Mouse (Mus musculus): Measurements from ENCODE around the gene Fgf14. TPM values are rescaled to one million over a fixed set of nuclear protein-coding genes. Genes with fewer than 3 reads are reported as not detected.

The Fgf14 gene
- 1.5 and 1.7 TPM in 2 replicates for polyA plus RNA-seq (2014; fragmentation: Nextera tagmentation; extraction: Ambion mirVana)

GRCm38 (mm10) chr14:124676506-124677177 lies at the start of gene Fgf14:
Gene Fgf14, minus strand, starts transcription at chr14:124677127.
- H3K9me3 ChIP-seq (ENCODE audit: control insufficient read depth, low read length) = no peaks in the 10 kb centered on the region
- DNase-seq (ENCODE audit: low spot score) = peak; percentile 3
- no peak for ATAC-seq (ENCODE audit: low read depth)
- 15% methylated on average over 12 of the region's 12 CpGs for WGBS
- H3K9ac ChIP-seq (ENCODE audit: low read depth, low read length) = peak within 1 kb of the TSS; percentile 56
- no peak within 1 kb of the TSS for H3K27ac ChIP-seq (replicated peaks; ENCODE audit: low read depth, low read length)
- peak within 1 kb of the TSS; percentile 71 for H3K4me2 ChIP-seq (ENCODE audit: low read depth, low read length)
- peaks cover 16% of the 10 kb centered on the region; the same call in 1 of the 2 replicates for H3K4me1 ChIP-seq (ENCODE audit: control insufficient read depth, insufficient read depth, low read length)
- no peaks in the 10 kb centered on the region for H3K36me3 ChIP-seq (ENCODE audit: control insufficient read depth, insufficient read depth, low read length)
- peaks cover 23% of the 10 kb centered on the region for H3K27me3 ChIP-seq (replicated peaks; ENCODE audit: control insufficient read depth, insufficient read depth, low read length)
- peak within 1 kb of the TSS; percentile 39 for H3K4me3 ChIP-seq (ENCODE audit: low read depth, low read length)

GRCm38 (mm10) chr14:124677379-124677778 lies 452 bp upstream of the Fgf14 start:
- Histone ChIP-seq H3K4me3 (ENCODE audit: low read depth, low read length) (peak overlapping the region; percentile 39), H3K4me1 (ENCODE audit: control insufficient read depth, insufficient read depth, low read length) (peaks cover 16% of the 10 kb centered on the region; the same call in 1 of the 2 replicates), H3K27me3 (replicated peaks; ENCODE audit: control insufficient read depth, insufficient read depth, low read length) (peaks cover 23% of the 10 kb centered on the region), H3K27ac (replicated peaks; ENCODE audit: low read depth, low read length) (no peak overlapping the region), H3K4me2 (ENCODE audit: low read depth, low read length) (peak overlapping the region; percentile 71), H3K9me3 (ENCODE audit: control insufficient read depth, low read length) (no peaks in the 10 kb centered on the region), H3K9ac (ENCODE audit: low read depth, low read length) (peak overlapping the region; percentile 56), H3K36me3 (ENCODE audit: control insufficient read depth, insufficient read depth, low read length) (no peaks in the 10 kb centered on the region)
- DNase-seq (ENCODE audit: low spot score) (peak; percentile 71), ATAC-seq (ENCODE audit: low read depth) (peak; percentile 87)
- 2% methylated on average over 10 of the region's 10 CpGs for WGBS

GRCm38 (mm10) chr14:124675654-124676505 lies 1.0 kb downstream of the Fgf14 start:
- Histone ChIP-seq H3K36me3 (ENCODE audit: control insufficient read depth, insufficient read depth, low read length) (no peaks in the 10 kb centered on the region), H3K4me2 (ENCODE audit: low read depth, low read length) (peak overlapping the region; percentile 71), H3K4me3 (ENCODE audit: low read depth, low read length) (peak overlapping the region; percentile 39), H3K27me3 (replicated peaks; ENCODE audit: control insufficient read depth, insufficient read depth, low read length) (peaks cover 23% of the 10 kb centered on the region), H3K4me1 (ENCODE audit: control insufficient read depth, insufficient read depth, low read length) (peaks cover 16% of the 10 kb centered on the region; the same call in 1 of the 2 replicates), H3K9me3 (ENCODE audit: control insufficient read depth, low read length) (no peaks in the 10 kb centered on the region), H3K27ac (replicated peaks; ENCODE audit: low read depth, low read length) (no peak overlapping the region), H3K9ac (ENCODE audit: low read depth, low read length) (peak overlapping the region; percentile 51; the same call in 1 of the 2 replicates)
- peak; percentile 38 for ATAC-seq (ENCODE audit: low read depth)
- peak; percentile 5 for DNase-seq (ENCODE audit: low spot score)
- 17% methylated on average over 23 of the region's 23 CpGs for WGBS

GRCm38 (mm10) chr14:124675142-124675653 lies 1.7 kb downstream of the Fgf14 start:
- H3K4me3 ChIP-seq (ENCODE audit: low read depth, low read length) = peak overlapping the region; percentile 39
- H3K4me2 ChIP-seq (ENCODE audit: low read depth, low read length) = peak overlapping the region; percentile 71
- DNase-seq (ENCODE audit: low spot score) (peak; percentile 2), ATAC-seq (ENCODE audit: low read depth) (peak; percentile 19; the same call in 1 of the 2 replicates)
- WGBS = 2% methylated on average over 21 of the region's 21 CpGs
- no peaks in the 10 kb centered on the region for H3K36me3 ChIP-seq (ENCODE audit: control insufficient read depth, insufficient read depth, low read length)
- no peak overlapping the region for H3K27ac ChIP-seq (replicated peaks; ENCODE audit: low read depth, low read length)
- peaks cover 23% of the 10 kb centered on the region for H3K27me3 ChIP-seq (replicated peaks; ENCODE audit: control insufficient read depth, insufficient read depth, low read length)
- peak overlapping the region; percentile 51 for H3K9ac ChIP-seq (ENCODE audit: low read depth, low read length)
- peaks cover 16% of the 10 kb centered on the region; the same call in 1 of the 2 replicates for H3K4me1 ChIP-seq (ENCODE audit: control insufficient read depth, insufficient read depth, low read length)
- no peaks in the 10 kb centered on the region for H3K9me3 ChIP-seq (ENCODE audit: control insufficient read depth, low read length)

GRCm38 (mm10) chr14:124674536-124675141 lies 2.3 kb downstream of the Fgf14 start:
- Histone ChIP-seq H3K36me3 (ENCODE audit: control insufficient read depth, insufficient read depth, low read length) (no peaks in the 10 kb centered on the region), H3K4me3 (ENCODE audit: low read depth, low read length) (peak overlapping the region; percentile 39), H3K4me1 (ENCODE audit: control insufficient read depth, insufficient read depth, low read length) (peaks cover 16% of the 10 kb centered on the region; the same call in 1 of the 2 replicates), H3K9me3 (ENCODE audit: control insufficient read depth, low read length) (no peaks in the 10 kb centered on the region), H3K27ac (replicated peaks; ENCODE audit: low read depth, low read length) (no peak overlapping the region), H3K27me3 (replicated peaks; ENCODE audit: control insufficient read depth, insufficient read depth, low read length) (peaks cover 23% of the 10 kb centered on the region), H3K4me2 (ENCODE audit: low read depth, low read length) (peak overlapping the region; percentile 71), H3K9ac (ENCODE audit: low read depth, low read length) (peak overlapping the region; percentile 51)
- DNase-seq (ENCODE audit: low spot score) (no peak), ATAC-seq (ENCODE audit: low read depth) (no peak)
- WGBS = 42% methylated on average over 7 of the region's 8 CpGs

- H3K4me3 ChIP-seq (ENCODE audit: low read depth, low read length) = no peak overlapping the region
- H3K4me2 ChIP-seq (ENCODE audit: low read depth, low read length) = no peak overlapping the region
- no peak overlapping the region for H3K9ac ChIP-seq (ENCODE audit: low read depth, low read length)
- peaks cover 4% of the 10 kb centered on the region for H3K27me3 ChIP-seq (replicated peaks; ENCODE audit: control insufficient read depth, insufficient read depth, low read length)
- H3K36me3 ChIP-seq (ENCODE audit: control insufficient read depth, insufficient read depth, low read length) = no peaks in the 10 kb centered on the region
- DNase-seq (ENCODE audit: low spot score) = peak; percentile 79
- ATAC-seq (ENCODE audit: low read depth) = peak; percentile 79; the same call in 1 of the 2 replicates
- WGBS = 14% methylated on average over 7 of the region's 7 CpGs
- H3K4me1 ChIP-seq (ENCODE audit: control insufficient read depth, insufficient read depth, low read length) = 0 out of 2 replicates have a peak, but pooled peaks cover 4% of the 10 kb centered on the region
- H3K9me3 ChIP-seq (ENCODE audit: control insufficient read depth, low read length) = no peaks in the 10 kb centered on the region
- H3K27ac ChIP-seq (replicated peaks; ENCODE audit: low read depth, low read length) = no peak overlapping the region
These were observed 7.2 kb downstream of the Fgf14 start for GRCm38 (mm10) chr14:124669739-124670138.

GRCm38 (mm10) chr14:124642822-124643221 lies 34.1 kb downstream of the Fgf14 start:
- Histone ChIP-seq H3K27ac (replicated peaks; ENCODE audit: low read depth, low read length) (no peak overlapping the region), H3K36me3 (ENCODE audit: control insufficient read depth, insufficient read depth, low read length) (no peaks in the 10 kb centered on the region), H3K9ac (ENCODE audit: low read depth, low read length) (no peak overlapping the region), H3K4me3 (ENCODE audit: low read depth, low read length) (no peak overlapping the region), H3K4me2 (ENCODE audit: low read depth, low read length) (no peak overlapping the region), H3K27me3 (replicated peaks; ENCODE audit: control insufficient read depth, insufficient read depth, low read length) (no peaks in the 10 kb centered on the region), H3K9me3 (ENCODE audit: control insufficient read depth, low read length) (no peaks in the 10 kb centered on the region), H3K4me1 (ENCODE audit: control insufficient read depth, insufficient read depth, low read length) (no peaks in the 10 kb centered on the region)
- WGBS = 67% methylated on average over 3 of the region's 3 CpGs
- ATAC-seq (ENCODE audit: low read depth) = no peak
- DNase-seq (ENCODE audit: low spot score) = no peak

GRCm38 (mm10) chr14:124634881-124635280 lies 42.0 kb downstream of the Fgf14 start:
- no peaks in the 10 kb centered on the region for H3K4me1 ChIP-seq (ENCODE audit: control insufficient read depth, insufficient read depth, low read length)
- DNase-seq (ENCODE audit: low spot score) (peak; percentile 1), ATAC-seq (ENCODE audit: low read depth) (no peak)
- no peak overlapping the region for H3K27ac ChIP-seq (replicated peaks; ENCODE audit: low read depth, low read length)
- H3K4me2 ChIP-seq (ENCODE audit: low read depth, low read length) = no peak overlapping the region
- H3K27me3 ChIP-seq (replicated peaks; ENCODE audit: control insufficient read depth, insufficient read depth, low read length) = no peaks in the 10 kb centered on the region
- H3K36me3 ChIP-seq (ENCODE audit: control insufficient read depth, insufficient read depth, low read length) = no peaks in the 10 kb centered on the region
- no peaks in the 10 kb centered on the region for H3K9me3 ChIP-seq (ENCODE audit: control insufficient read depth, low read length)
- H3K4me3 ChIP-seq (ENCODE audit: low read depth, low read length) = no peak overlapping the region
- H3K9ac ChIP-seq (ENCODE audit: low read depth, low read length) = no peak overlapping the region
- WGBS = 46% methylated on average over 2 of the region's 2 CpGs
